Mouse (Mus musculus) kidney, adult 9 months (tissue): Measurements from ENCODE around the gene Scd4.
A peak's percentile ranks its signal among the peaks of the same experiment; 100 is the strongest.
"Not testable (repeated sequence)": the region's sequence is repeated elsewhere in the genome, so short reads cannot be mapped to it uniquely, and the experiment has no call there.

Experiments
- DNase-seq: peaks from one replicate; pipeline ENCODE4 v3.0.0; 2022

Gene Scd4

DNA sequence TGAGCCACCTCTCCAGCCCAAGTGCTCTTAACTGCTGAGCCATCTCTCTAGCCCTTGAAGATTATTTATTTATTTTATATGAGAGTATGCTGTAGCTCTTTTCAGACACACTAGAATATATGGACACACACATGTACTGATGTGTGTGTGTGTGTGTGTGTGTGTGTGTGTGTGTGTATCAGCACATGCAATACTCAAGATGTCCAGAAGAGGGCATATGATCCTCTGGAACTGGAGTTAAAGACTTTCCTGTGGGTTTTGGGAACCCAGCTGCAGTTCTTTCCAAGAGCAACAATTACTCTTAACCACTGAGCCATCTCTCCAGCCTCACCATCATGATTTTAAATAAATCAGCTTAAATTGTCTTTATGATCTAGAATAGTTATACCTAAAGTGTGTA lies 14.3 kb upstream of the Scd4 start:
- DNase-seq = no peak

DNA sequence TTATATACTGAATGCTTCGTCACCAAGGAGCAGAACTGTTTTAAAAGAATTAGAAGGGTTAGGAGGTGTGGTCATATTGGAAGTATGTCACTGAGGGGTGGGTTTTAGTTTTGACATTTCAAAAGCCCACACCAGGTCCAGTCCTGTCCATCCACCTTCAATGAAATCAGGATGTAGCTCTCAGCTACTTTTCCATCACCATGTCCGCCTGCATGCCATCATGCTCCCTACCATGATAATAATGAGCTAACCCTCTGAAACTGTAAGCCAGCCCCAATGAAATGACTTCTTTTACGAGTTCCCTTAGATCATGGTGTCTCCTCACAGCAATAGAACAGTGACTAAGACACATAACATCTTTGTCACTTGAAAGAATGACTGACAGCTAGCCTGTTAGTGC lies 12.6 kb upstream of the Scd4 start:
- no peak for DNase-seq

DNA sequence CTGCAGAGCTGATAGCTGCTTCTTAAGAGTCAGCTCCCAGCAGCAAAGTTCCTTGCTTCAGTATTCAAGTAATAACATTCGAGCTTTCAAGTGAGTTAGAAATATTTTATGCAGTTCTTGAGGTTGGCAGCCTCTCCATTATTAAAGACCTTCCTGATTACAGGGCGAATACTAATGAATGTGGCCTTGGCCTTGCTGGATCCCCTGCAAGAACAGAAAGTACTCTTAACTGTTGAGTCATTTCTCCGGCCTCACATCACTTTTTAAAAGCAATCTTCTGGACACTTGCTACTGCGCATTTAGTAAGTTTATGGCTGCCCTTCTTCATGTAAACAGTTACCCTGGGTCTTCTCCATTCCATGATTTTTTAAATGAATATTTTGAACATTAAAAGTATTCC lies 11.7 kb upstream of the Scd4 start:
- no peak for DNase-seq

DNA sequence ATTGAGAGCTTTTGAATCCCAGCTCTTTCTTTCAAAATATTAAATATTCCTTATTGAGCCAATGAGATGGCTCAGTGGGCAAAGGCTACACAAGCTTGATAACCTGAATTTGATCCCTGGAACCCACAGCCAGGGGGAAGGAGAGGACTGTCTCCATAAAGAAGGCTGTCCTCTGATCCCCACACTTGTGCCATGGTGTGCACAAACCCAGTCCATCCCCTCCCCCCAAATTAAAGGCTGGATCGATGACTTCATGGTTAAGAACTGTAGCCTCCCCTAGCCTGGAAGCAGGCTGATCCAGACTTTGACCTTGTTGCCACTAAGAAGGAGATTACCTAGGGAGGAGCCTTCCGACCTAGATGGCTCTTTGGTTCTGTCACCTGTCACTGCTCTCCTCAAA lies 11.3 kb upstream of the Scd4 start:
- no peak for DNase-seq

DNA sequence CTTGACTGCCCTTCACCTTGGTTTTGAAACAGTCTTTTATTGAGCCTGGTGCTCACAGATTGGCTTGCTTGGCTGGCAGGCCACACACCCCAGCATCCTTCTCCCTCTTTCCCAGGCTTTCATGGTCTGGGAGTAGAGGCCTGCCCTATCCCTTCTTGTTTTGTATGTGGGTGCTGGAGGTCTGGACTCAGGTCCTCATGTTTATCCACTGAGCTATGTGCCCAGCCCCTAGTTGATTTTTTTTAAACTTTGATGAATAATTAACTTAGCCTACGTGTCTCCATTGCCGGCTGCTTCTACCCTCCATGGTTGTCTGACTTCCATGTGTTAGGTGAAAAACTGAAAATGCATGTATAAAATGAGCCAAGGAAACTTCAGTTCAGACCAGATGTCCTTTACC lies 3.3 kb upstream of the Scd4 start:
- peak; percentile 41 for DNase-seq

DNA sequence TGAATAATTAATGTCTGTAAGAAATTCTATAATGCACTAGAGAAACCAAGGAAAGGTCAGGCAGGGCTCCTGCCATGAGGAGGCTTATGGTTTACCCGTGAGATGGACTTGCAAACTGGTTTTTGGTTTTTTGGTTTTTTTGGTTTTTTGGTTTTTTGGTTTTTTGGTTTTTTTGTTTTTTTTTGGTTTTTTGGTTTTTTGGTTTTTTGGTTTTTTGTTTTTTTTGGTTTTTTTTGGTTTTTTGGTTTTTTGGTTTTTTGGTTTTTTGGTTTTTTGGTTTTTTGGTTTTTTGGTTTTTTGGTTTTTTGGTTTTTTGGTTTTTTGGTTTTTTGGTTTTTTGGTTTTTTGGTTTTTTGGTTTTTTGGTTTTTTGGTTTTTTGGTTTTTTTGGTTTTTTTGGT lies 1.8 kb upstream of the Scd4 start:
- DNase-seq = not testable (repeated sequence)

DNA sequence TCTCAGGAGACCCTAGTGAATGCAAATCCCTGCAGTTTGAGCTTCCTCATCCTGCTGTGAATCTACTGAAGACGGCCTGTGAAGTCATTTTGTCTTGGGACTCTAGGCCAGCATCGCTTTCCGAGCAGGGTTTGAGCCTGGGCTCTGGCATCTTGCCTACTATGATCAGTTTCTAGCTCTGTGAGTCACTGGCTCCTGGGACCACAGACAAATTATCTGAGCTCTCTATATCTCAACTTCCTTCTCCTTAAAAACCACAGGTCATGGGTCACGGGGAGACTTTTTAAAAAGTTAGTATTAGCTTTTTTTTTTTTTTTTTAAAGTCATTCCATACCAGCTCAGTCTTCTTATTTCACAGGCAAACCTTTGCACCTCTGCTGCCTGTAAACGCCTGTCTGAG lies 981 bp upstream of the Scd4 start:
- no peak for DNase-seq

DNA sequence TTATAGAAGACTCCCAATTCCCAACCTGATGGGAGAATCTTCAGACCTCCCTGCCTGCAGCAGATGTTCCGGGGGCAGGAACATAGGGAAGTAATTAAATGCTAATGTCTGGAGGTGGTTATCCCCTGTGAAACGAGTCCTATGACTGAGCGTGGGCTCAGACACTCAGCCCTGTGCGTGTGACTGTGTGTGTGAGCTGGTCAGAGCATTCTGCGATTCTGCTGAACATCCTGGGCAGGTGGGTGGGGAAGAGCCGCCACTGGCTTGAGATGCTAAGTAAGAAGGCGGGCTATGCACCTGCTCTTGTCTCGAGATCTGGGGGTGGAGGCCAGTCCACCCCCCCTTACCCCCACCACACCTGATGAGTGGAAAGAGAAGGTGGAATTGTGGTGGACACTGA lies 566 bp upstream of the Scd4 start:
- DNase-seq = no peak

DNA sequence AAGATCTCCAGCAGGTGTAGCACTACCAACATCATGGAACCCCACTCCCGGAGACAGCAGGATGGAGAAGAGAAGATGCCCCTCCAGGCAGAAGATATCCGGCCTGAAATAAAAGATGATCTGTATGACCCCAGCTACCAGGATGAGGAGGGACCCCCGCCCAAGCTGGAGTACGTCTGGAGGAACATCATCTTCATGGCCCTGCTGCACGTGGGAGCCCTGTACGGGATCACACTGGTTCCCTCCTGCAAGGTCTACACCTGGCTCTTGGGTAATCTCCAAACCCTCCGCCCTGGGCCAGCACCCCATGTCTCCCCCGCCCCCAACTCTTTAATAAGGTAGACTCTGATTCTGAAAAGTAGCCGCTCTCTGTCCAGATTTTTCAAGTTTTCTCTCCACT lies 1.1 kb downstream of the Scd4 start:
- no peak for DNase-seq

DNA sequence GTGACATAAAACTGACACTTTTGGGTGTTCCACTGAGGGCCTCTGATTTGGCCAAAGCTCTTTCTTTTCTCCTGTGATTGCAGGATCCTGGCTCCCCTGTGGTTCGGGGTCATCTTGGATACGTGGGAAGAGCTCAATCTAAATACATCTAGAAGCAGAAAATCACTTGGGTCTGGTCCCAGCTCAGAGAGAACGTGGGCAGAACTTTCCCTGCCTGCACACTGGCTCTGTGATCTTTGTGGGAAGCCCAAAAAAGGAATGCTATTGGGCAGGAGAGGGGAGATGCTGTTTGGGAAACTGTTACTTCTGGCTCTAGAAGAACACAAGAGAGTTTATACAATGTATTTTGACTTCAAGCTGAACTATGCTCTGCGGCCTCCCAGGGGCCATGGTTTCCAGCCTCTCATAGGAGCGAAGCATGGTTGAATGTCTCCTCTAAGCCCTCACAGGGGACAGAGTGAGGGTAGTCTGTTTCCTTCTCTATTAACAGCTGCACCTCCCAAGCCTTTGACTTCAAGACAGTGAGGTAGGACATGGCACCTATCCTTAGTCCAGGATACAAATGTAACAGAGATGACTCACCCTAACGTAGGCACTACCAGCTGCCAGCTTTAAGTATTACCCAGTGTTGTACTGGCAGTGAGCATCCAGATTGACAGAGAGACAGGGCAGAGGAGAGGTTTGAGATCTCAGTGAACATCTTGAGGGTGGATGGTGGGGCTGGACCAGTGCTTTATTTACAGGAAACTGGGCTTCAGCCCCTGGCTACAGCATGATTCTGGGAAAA lies 3.2 kb downstream of the Scd4 start:
- DNase-seq = no peak

DNA sequence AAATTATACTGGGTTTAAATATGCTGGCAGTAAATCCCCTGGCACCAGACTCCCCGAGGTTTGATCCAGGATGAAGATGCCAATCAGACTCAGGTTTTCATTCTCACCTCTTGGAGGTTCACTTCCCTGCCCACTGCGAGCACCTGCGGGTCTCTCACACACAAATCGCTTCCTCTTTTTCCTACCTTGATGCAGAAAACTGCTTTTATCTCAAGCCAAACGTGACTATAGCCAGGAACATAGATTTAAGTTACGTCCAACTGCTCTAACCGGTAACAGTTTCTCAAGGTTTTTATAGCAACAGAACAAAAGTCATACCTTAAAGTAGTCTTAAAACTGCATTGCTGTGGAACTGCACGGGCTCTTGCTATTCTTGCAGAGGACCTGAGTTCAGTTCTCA lies 16.8 kb downstream of the Scd4 start:
- DNase-seq = no peak

DNA sequence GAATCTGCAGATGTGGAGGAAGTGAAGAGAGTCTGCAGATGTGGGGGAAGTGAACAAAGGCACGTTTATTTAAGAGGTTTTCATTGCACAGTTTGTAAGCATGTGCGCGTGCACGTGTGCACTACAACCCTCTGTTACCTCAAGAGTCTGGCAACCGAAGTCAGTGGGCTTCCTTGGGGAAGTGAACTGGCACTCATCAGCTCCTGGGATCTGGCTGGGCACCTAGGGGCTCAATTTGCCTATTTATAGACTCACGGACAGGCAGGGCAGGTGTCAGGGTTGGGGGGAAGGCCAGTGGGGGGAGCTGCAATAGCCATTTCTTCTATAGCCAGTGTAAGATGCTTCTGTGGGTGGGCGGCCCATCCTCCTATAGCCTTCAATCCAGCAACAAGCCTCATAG lies 18.9 kb downstream of the Scd4 start:
- DNase-seq = no peak

DNA sequence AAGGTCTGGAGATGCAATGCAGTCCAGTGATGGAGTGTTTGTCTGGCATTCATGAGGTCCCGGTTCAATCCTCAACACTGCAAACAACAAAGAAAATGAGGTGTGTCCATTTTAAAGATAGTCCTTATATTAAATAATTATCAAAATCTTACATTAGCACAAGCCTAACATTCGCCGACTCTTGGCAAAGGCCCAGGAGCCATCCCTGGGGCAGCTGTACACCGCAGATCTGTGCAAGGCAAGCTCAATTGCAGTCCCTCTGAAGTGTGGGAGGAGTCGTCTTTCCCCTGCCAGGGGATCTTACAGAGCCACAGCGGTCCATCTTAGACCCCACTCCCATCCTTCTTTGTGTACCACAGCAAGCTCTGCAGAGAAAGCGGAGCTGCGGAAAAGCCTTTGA lies 25.8 kb downstream of the Scd4 start:
- DNase-seq = no peak

DNA sequence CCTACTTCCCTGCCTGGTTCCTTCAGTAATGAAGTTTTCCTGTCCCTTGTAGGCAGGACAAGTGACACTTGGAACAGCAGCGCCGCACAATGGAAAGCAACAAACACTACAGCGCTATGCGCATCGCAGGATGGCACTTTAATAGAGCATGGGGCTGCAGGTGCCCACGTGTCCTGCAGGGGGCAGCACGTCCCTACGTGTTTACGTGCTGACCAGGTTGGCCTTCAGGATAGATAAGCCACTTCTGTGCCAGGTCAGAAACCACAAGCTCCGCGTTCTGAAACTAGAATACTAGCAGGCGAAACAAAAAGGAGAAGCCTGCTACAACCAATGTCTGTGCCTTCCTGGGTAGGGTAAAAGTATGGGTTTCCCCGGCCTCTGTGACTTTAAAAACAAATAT lies 30.6 kb downstream of the Scd4 start:
- peak; percentile 73 for DNase-seq

DNA sequence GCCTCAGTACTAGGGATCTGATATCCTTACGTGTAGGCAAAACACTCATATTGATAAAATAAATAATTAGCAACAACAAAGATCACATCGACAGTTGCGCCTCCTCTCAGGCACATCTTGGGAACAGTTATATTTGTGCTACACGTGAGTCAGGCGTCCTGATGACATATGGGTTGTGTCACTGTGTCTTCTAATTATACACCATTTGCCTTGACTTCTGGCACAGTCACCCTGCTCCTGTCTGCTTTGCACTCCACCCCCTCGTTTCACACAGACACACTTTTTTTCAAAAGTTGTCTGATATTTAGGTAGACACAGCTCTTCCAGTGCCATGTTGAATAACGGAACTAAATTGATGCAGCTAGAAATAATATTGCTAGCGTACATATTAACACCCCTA lies 31.1 kb downstream of the Scd4 start:
- DNase-seq = no peak

DNA sequence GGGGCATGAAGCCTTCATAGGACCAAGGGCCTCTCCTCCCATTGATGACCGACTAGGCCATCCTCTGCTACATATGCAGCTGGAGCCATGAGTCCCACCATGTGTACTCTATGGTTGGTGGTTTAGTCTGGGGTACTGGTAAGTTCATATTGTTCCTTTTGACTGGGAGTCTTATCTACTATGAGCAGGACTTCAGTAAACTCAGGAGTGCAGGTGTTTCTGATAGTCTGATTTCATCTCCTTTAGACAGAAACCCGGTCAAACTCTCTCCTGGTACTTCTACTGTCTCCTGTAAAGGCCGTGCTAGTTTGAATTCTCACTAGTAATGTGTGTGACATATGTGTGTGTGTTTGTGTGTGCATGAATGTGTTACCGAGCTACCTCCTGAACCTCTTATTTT lies 32.8 kb downstream of the Scd4 start:
- no peak for DNase-seq

DNA sequence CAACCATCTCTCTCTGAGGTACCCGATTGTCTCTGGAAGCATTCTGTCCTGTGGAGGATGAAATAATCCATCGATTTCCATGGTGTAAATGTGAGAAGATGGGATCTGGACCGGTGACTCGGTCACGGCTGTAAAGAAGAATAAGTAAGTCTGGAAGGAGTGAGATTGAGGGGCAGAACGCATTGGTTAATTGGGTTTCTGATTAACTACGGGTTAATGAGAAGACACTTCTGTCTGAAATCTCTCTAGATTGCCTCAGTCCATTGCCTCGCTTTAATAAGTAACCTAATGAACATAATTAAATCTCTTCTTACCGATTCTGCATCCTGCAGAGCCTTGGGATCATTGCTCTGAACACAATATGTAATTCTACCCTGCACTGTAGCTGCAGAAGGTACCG lies 34.2 kb downstream of the Scd4 start:
- peak; percentile 62 for DNase-seq

DNA sequence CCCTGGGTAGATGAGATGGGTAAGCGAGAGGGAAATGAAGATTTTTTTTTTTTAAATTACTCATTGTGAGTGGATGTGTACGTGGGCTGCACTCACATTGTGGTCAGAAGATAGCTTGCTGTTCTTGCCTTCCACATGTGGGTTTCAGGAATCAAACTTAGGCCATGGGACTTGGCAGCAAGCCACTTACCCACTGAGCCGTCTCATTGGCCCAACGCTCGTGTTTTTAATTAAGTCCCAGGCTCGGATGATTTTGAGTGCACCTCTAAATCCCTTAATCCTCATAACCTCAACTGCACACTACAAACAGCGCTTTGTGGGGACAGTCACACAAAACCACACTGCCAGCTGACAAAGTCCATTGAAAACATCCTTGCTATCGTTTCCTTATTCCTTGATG lies 36.5 kb downstream of the Scd4 start:
- DNase-seq = no peak

DNA sequence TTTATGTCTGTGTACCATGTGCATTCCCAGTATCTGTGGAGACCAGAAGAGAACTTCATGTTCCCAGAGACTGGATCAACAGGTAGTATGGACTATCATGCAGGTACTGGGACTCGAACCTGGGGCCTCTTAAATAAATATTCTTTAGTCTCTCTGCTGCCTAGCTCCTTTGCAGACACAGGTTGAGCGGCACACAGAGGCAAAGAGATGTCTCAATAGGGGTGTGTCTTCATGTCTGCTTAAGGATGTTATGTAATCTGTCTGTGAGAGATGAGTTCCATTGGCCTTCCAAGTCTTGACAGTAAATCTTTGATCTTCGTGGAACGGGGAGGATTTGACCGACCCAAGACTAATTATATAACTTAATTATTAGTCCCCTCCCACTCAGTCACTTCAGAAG lies 37.3 kb downstream of the Scd4 start:
- no peak for DNase-seq

DNA sequence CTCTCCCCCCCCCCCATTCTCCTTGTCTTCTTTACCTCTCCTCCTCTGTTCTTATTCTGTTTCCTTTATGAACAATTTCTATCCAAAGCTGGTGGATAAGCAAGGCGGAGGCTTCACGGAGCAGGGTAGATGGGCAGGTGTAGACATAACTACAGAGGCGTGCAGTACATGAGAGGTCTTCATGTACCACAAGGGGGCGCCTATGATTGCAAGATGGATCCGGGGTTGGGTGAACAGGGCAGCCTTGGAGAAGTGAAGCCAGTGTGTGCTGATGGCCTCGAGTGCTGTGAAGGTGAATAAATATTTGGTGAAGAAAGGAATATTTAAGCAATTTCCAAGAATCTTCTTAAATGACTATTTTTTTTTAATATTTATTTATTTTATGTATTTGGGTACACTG lies 40.1 kb downstream of the Scd4 start:
- DNase-seq = peak; percentile 89

DNA sequence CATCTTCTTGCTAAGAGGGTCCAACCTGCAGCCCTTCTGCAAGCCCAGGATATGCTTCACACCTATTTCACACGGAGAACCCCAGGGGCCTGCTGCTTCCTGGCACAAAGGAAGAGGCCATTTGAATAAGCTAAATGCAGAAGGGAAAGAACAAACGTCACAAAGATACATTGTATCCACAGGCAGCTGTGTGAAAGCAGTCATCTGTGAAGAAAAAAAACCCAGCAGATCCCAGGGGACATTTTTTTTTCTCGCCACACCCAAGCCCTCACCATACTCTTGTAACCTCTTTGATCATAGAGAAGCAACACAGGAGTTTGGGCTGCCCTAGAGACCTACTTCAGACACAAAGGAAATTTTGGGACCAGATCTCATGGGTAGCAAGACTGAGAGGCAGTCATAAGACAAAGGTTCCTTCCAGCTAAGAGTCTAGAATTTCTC lies 43.6 kb downstream of the Scd4 start:
- no peak for DNase-seq

DNA sequence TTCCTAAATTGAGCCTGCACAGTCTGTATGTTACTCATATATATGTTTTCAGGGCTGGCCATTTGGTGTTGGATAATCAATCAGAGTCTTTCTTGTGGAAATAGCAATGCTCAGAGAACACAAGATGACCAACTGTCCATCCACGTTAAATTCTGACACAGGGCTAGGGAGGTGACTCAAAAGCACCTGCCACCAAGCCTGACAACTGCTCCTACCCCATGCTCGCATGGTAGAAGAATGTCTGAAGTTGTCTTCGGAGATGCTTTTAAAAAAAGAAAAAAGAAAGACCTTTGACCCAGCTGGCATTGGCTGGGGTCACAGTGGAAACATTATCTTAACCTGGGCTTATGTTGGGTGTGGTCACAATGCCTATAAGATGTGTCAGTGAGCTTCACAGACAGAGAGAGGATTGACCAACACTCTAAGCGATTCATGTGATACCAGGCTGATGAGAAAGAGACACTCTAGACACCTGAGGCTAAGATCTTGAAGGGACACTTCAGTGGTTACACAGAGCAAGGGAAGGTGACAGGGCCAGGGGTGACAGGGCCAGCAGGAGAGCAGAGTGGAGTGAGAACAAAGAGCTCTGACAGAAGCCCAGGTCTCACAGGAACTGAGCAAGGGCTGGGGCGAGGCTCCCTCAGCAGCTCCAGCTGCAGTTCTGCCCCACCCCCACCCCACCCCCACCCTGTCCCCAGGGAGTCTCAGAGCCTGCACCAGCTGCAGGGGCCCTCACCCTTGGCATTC lies 44.9 kb downstream of the Scd4 start:
- no peak for DNase-seq

DNA sequence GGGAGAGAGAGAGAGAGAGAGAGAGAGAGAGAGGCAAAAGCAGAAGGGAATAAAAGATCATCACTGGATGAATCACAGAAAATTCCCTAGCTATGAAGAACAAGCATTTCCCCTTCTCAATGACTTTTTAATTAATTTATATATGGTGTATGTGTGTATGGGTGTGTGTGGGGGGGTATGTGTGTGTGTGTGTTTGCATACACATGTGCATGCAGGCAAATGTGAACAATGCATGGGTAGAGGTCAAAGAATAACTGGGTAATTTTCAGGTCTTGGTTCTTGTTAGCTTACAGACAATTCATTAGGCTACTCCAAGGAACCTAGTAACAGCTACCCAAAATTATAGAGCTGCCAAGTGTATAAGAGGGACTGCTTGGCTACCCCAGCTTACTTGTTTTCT lies 46.2 kb downstream of the Scd4 start:
- DNase-seq = no peak

DNA sequence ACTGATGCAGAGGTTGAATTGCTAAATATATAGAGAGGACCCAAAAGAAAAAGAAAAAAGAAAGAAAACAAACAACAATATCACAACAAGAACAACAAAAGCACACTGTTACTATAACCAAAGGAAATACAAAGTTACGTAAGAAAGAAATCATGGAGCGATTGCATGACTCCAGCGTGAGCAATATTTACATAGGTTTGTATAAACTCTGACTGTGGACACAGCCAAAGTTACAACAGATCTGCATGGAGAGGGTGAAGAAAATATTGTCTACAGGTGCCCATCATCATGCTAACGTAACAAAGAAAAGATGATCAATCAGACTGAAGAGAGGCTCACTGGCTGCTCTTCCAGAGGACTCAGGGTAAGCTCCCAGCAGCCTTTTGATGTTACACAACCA lies 47.2 kb downstream of the Scd4 start:
- DNase-seq = no peak
